Mouse (Mus musculus): ENCODE data around the gene Oprl1.

DNA sequence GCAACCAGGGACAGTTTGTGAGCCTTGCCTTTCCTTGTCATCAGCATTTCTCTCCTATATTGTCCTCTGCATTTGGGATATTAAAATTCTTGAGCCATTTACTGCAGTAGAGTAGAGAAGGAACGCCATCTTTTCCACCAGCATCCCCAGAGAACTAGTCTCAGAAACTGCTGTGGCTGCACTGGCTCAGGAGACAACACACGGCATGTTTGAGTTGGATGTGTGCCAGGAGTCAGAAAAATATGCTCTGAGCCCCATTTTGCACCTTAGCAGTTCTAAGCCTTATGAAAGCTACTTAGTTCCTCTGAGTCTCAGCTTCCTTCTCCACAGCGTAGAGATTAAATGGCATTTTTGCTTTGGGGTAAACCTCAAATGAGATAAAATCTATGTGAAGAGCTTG is 2.2 kb downstream of the Oprl1 start:
- TF ChIP-seq CTCF (conservative IDR thresholded peaks at IDR 0.05 in 1 of 2, IDR thresholded peaks at IDR 0.05 in 1 of 2; ENCODE audit: low read depth in 2 of 2, low read length in 2 of 2): no peak
- TF ChIP-seq CHD2 (IDR thresholded peaks at IDR 0.05; ENCODE audit: low read length): no peak
- no peak for TF ChIP-seq NELFE (IDR thresholded peaks at IDR 0.05; ENCODE audit: low read depth, low read length)
- TF ChIP-seq POLR2A (IDR thresholded peaks at IDR 0.05; ENCODE audit: low read depth, low read length): no peak
- TF ChIP-seq E2F4 (IDR thresholded peaks at IDR 0.05; ENCODE audit: insufficient replicate concordance, low read depth, low read length): no peak

Measured in CH12.LX (cell line).